Mouse (Mus musculus) limb, embryonic 11.5 days (tissue): ENCODE results near the gene Hspa12a. TPM values are rescaled to one million over a fixed set of nuclear protein-coding genes. Genes with fewer than 3 reads are reported as not detected.
A peak's percentile ranks its signal among the peaks of the same experiment; 100 is the strongest.

Experiments
- ATAC-seq: fragments of 200-750 bp; cut with Nextera tagmentation; 2 replicates; pipeline ENCODE4 v1.8.0; 2017; ENCODE audit warnings: low read depth; ENCODE audit not compliant: insufficient number of reproducible peaks, low FRiP score, low TSS enrichment
- DNase-seq: peaks from one replicate; pipeline ENCODE4 v3.0.0-alpha.2; 2015; ENCODE audit warnings: low spot score
- H3K27ac ChIP-seq: fragments of 300-500 bp; sonication (generic); replicated peaks from 2 replicates; pipeline ENCODE4 v1.5.1; 2014; ENCODE audit warnings: low read depth, mild to moderate bottlenecking, low read length
- H3K27me3 ChIP-seq: fragments of 300-500 bp; sonication (generic); 2 replicates; pipeline ENCODE4 v1.6.1; 2014; ENCODE audit warnings: mild to moderate bottlenecking, low read length, mixed read lengths; ENCODE audit not compliant: control insufficient read depth, insufficient read depth
- H3K36me3 ChIP-seq: fragments of 300-500 bp; sonication (generic); 2 replicates; pipeline ENCODE4 v1.6.1; 2014; ENCODE audit warnings: mild to moderate bottlenecking, low read length, moderate library complexity, mixed read lengths; ENCODE audit not compliant: control insufficient read depth, insufficient read depth
- H3K4me1 ChIP-seq: fragments of 300-500 bp; sonication (generic); 2 replicates; pipeline ENCODE4 v1.6.1; 2014; ENCODE audit warnings: low read length, mixed read lengths; ENCODE audit not compliant: control insufficient read depth, insufficient read depth
- H3K4me2 ChIP-seq: fragments of 300-500 bp; sonication (generic); 2 replicates; pipeline ENCODE4 v1.6.1; 2014; ENCODE audit warnings: low read depth, mild to moderate bottlenecking, moderate library complexity; ENCODE audit not compliant: severe bottlenecking
- H3K4me3 ChIP-seq: fragments of 300-500 bp; sonication (generic); 2 replicates; pipeline ENCODE4 v1.5.1; 2014; ENCODE audit warnings: low read depth, low read length
- H3K9ac ChIP-seq: fragments of 300-500 bp; sonication (generic); 2 replicates; pipeline ENCODE4 v1.6.1; 2014; ENCODE audit warnings: mild to moderate bottlenecking, low read length
- H3K9me3 ChIP-seq: fragments of 300-500 bp; sonication (generic); 2 replicates; pipeline ENCODE4 v1.6.1; 2016; ENCODE audit warnings: low read length; ENCODE audit not compliant: control insufficient read depth
- whole genome bisulfite sequencing: fragments of 180-500 bp; shearing (Covaris S2); extraction: QIAGEN DNeasy Blood & Tissue Kit; methylation state at CpG from one replicate; pipeline ENCODE4 v1.1.7; 2014; 5-methylcytosine and 5-hydroxymethylcytosine counted together
- microRNA-seq: library from miRNA; unstranded; fragments of <30 nt; microRNA quantifications from one replicate; pipeline ENCODE4, GENCODE M21; 2016
- polyA plus RNA-seq: library from polyadenylated mRNA; unstranded; fragments of >200 nt; fragmentation: Nextera tagmentation; extraction: Ambion mirVana; gene quantifications from 2 replicates; pipeline ENCODE4 v1.2.1, GENCODE M21; 2014

The Hspa12a gene
- polyA plus RNA-seq, 1 experiment from 2014 or later, result 3.0 TPM

DNA sequence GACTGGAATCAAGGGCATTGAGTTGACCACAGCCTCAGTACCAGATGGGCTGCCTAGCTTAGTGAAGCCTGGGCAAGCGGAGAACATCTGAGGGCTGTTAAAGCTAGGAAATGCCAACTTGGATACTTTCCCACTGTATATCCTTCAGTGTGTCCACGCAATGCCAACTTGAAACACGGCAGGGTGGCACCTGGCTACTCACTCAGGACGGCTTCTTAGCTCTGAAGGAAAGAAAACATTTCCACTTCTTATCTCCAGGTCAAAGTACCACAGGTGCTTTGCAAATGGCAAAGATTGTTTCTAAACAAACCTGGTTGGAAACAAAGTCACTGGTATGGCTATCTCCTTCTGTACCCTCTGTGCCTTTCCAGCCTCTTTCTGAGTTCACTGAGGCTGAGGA lies 184.6 kb downstream of the Hspa12a start:
- Histone ChIP-seq H3K4me2 (no peak overlapping the region), H3K9ac (no peak overlapping the region), H3K4me3 (no peak overlapping the region), H3K27ac (no peak overlapping the region), H3K36me3 (no peaks in the 10 kb centered on the region), H3K27me3 (no peaks in the 10 kb centered on the region), H3K4me1 (0 out of 2 replicates have a peak, but pooled peaks cover 2% of the 10 kb centered on the region), H3K9me3 (no peaks in the 10 kb centered on the region)
- no peak for ATAC-seq
- no peak for DNase-seq
- 88% methylated on average over 4 of the region's 4 CpGs for WGBS

DNA sequence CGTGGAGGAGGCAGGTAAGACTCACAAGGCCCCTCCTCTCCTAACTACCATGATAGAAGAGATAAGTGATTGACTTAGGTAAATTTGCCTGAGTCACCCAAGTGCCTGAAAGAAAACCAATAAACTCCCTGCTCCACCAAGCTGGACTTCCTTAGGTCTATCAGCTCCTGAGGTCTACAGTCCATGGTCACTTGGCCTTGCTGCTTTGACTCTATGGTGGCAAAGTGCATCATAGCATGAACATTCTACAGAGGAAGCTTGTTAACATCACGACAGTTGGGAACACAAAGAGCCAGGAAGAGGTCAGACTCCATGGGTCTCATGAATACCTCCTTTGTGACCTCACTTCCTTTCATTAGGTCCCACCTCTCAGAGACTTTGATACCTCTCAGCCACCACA lies 191.9 kb downstream of the Hspa12a start:
- WGBS, result 89% methylated on average over 2 of the region's 2 CpGs
- Histone ChIP-seq H3K27me3 (no peaks in the 10 kb centered on the region), H3K9ac (no peak overlapping the region), H3K27ac (no peak overlapping the region), H3K9me3 (no peaks in the 10 kb centered on the region), H3K4me2 (no peak overlapping the region), H3K4me3 (no peak overlapping the region), H3K4me1 (no peaks in the 10 kb centered on the region), H3K36me3 (no peaks in the 10 kb centered on the region)
- ATAC-seq (no peak), DNase-seq (no peak)

DNA sequence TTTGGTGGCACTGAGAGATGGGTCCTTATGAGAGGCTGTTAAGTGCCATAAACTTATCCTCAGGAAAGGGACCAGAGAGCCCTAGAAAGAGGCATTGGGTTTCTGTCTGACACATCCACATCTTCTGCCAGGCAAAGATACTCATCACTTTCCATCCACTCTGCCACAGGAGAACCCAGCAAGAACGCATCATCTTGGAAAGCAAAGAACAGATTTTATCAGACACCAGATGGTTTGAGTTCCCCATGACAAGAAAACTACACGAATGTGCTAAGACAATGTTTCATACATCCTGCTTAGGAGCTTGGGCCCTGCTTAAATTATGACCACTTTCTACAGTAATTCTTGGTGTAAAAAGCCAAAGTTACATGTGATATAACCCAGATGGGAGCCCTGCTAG lies 192.6 kb downstream of the Hspa12a start:
- Histone ChIP-seq H3K9me3 (no peaks in the 10 kb centered on the region), H3K4me1 (no peaks in the 10 kb centered on the region), H3K4me2 (no peak overlapping the region), H3K27me3 (no peaks in the 10 kb centered on the region), H3K4me3 (no peak overlapping the region), H3K9ac (no peak overlapping the region), H3K27ac (no peak overlapping the region), H3K36me3 (no peaks in the 10 kb centered on the region)
- ATAC-seq, result no peak
- WGBS, result 84% methylated on average over 2 of the region's 2 CpGs
- no peak for DNase-seq

DNA sequence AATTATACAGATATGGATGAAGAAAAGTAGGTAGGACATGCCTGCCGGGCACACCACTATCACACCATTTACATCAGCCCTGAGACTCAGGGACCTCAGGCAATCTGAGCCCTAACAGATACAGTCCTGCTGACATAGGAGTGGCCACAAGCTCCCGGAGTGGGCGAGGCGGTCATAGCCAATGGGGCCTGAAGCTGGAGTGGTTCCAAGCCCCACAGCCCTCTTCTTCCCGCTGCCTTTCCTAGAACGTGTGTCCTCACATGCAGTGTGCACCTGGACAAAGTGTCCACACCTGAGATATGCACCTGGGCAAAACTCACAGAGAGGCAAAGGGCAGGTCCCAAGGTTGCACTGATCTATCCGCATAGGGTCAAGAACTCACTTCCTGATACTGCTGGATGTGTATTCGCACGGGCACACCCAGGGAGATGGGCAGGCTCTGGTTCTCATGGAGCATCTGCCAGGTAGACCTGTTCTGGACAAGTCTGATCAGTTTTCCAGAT lies 195.9 kb downstream of the Hspa12a start:
- no peak for ATAC-seq
- no peak overlapping the region for H3K9ac ChIP-seq
- no peak overlapping the region for H3K27ac ChIP-seq
- 88% methylated on average over 9 of the region's 9 CpGs for WGBS
- H3K4me2 ChIP-seq, result no peak overlapping the region
- no peaks in the 10 kb centered on the region for H3K36me3 ChIP-seq
- no peaks in the 10 kb centered on the region for H3K27me3 ChIP-seq
- no peaks in the 10 kb centered on the region for H3K9me3 ChIP-seq
- no peaks in the 10 kb centered on the region for H3K4me1 ChIP-seq
- no peak overlapping the region for H3K4me3 ChIP-seq
- DNase-seq, result no peak

Small RNA genes within 50 kb of the gene (microRNA-seq; reads per million reads assigned to microRNA genes)
- gene Mir3086, result 4.9 reads per million, percentile 10 among the genes with 10 or more reads in this experiment

Other genes starting within 250 kb of the Hspa12a start
- not detected in 2 replicates for gene Pnliprp1, start 214.8 kb downstream of the Hspa12a start, polyA plus RNA-seq
- gene Pnliprp2, start 183.9 kb downstream of the Hspa12a start, polyA plus RNA-seq, result 0.12 TPM in 1 of 2 replicates, not detected in the other
- not detected in 2 replicates for gene 1700019N19Rik, start 149.2 kb downstream of the Hspa12a start, polyA plus RNA-seq
- 0.51 and 0.59 TPM in 2 replicates for gene Eno4, start 229 bp downstream of the Hspa12a start, polyA plus RNA-seq
- gene Shtn1, start 132.4 kb upstream of the Hspa12a start, polyA plus RNA-seq, result 0.71 and 0.82 TPM in 2 replicates
- gene Vax1, start 226.4 kb upstream of the Hspa12a start, polyA plus RNA-seq, result not detected in 2 replicates